Mouse (Mus musculus): ENCODE data around the gene Glb1l. TPM values are rescaled to one million over a fixed set of nuclear protein-coding genes. Genes with fewer than 3 reads are reported as not detected.
A peak's percentile ranks its signal among the peaks of the same experiment; 100 is the strongest.

Glb1l gene
- total and polyA plus RNA-seq, 3 experiments: 7.6 to 13.0 TPM; not detected in 1

DNA sequence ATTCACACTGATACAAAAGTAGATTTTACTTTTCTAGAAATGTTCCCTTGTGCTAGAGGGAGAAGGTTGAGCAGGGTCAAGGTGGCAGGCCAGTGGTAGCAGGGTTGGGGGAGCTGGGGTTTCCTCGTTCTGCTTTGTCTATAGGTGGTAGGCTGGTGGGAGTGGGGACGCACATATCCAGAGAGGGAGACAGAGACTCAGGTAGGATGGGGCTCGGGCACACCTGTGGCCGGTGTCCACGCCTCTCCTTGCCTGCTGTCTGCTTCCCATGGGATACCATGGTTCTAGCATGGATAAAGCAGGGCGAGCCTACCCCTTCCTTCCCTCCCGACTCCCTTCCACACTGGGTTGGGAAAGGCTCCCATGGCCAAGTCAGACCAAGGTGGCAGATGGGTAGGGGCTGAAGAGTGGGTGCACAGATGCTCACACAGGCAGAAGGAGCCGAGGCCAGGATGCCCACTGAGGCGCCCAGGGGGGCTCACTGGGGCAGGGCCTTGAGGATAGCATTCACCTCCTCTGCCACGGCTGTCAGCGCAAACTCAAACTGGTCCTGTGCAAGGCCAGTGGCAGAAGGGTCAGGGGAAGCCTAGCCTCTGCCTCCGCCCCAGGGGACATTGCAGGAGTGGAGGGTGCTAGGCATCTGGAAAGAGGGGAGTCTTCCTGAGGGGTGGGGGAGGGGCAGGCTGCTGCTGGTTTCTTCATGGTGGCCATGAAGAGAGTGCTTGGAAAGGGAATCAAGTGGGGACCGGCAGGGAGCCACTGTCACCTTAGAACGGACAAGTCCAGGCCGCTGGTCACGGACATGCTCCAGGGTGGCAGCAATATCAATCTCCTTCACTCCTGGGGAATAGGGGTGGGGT is 36.7 kb upstream of the Glb1l start:
- Histone ChIP-seq H3K79me2 (ENCODE audit: control insufficient read depth, insufficient read depth, low read length, poor library complexity) (no peaks in the 10 kb centered on the region), H3K9me3 (replicated peaks; ENCODE audit: insufficient read depth, low read length) (no peaks in the 10 kb centered on the region), H3K36me3 (ENCODE audit: control insufficient read depth in 1 of 2, insufficient read depth in 2 of 2, low read length in 2 of 2) (no peaks in the 10 kb centered on the region), H3K9ac (ENCODE audit: control insufficient read depth, low read depth, low read length, poor library complexity, severe bottlenecking) (no peak overlapping the region), H3K4me3 (ENCODE audit: control insufficient read depth in 1 of 2, insufficient read depth in 1 of 2, low read depth in 2 of 2, low read length in 2 of 2) (no peak overlapping the region), H3K27me3 (ENCODE audit: control insufficient read depth in 1 of 2, insufficient read depth in 2 of 2, low read length in 2 of 2) (no peaks in the 10 kb centered on the region), H3K4me1 (ENCODE audit: control insufficient read depth in 1 of 2, insufficient read depth in 2 of 2, low read length in 2 of 2) (no peaks in the 10 kb centered on the region; a peak in 1 of 4 replicates), H3K27ac (ENCODE audit: control insufficient read depth, low read depth, low read length) (no peak overlapping the region)
- no peak for DNase-seq (ENCODE audit: low read depth, low spot score)
- no peak for TF ChIP-seq SIN3A (IDR thresholded peaks at IDR 0.05; ENCODE audit: low read length)
- no peak for TF ChIP-seq CHD2 (IDR thresholded peaks at IDR 0.05; ENCODE audit: low read length)
- TF ChIP-seq MXI1 (IDR thresholded peaks at IDR 0.05; ENCODE audit: low read depth, low read length): no peak
- no peak for TF ChIP-seq E2F4 (IDR thresholded peaks at IDR 0.05; ENCODE audit: borderline replicate concordance, low read depth, low read length)
- no peak for TF ChIP-seq ZNF384 (IDR thresholded peaks at IDR 0.05; ENCODE audit: low read depth, low read length)
- TF ChIP-seq USF1 (IDR thresholded peaks at IDR 0.05; ENCODE audit: low read depth, low read length): no peak
- no peak for TF ChIP-seq EP300 (IDR thresholded peaks at IDR 0.05; ENCODE audit: low read depth in 1 of 2, low read length in 2 of 2)
- TF ChIP-seq POLR2AphosphoS2 (IDR thresholded peaks at IDR 0.05; ENCODE audit: low read length): no peak
- TF ChIP-seq ZMIZ1 (IDR thresholded peaks at IDR 0.05; ENCODE audit: low read depth, low read length): no peak
- TF ChIP-seq UBTF (IDR thresholded peaks at IDR 0.05; ENCODE audit: borderline replicate concordance, insufficient read depth, low read depth, low read length): no peak
- no peak for TF ChIP-seq TAL1 (IDR thresholded peaks at IDR 0.05; ENCODE audit: low read length)
- TF ChIP-seq ELF1 (IDR thresholded peaks at IDR 0.05; ENCODE audit: low read depth, low read length): no peak
- no peak for TF ChIP-seq CHD1 (IDR thresholded peaks at IDR 0.05; ENCODE audit: low read depth, low read length)
- no peak for TF ChIP-seq MYB (IDR thresholded peaks at IDR 0.05; ENCODE audit: low read depth, low read length)
- no peak for TF ChIP-seq MAX (IDR thresholded peaks at IDR 0.05; ENCODE audit: low read length)
- no peak for TF ChIP-seq MAZ (IDR thresholded peaks at IDR 0.05; ENCODE audit: low read depth, low read length)
- TF ChIP-seq POLR2AphosphoS5 (IDR thresholded peaks at IDR 0.05; ENCODE audit: borderline replicate concordance, low read depth, low read length): no peak

DNA sequence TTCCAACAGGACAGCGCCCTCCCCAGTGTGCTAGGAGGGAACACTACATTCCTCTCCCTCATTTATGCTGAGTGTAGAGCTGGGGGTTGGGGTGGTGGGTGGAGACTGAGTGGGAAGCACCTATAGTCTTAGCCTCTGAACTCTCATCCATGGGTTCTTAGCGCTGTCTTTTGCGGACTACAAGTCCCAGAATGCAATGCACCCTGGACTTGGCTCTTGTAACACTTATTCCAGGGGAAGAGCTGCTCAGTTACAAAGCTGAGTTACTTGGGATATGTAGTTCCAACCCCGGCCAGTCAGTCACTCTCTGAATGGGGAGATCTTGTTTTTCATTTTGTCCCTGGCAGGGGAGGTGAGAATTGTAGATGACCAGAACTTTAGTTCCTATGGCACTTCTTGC is 34.2 kb upstream of the Glb1l start:
- Histone ChIP-seq H3K79me2 (ENCODE audit: control insufficient read depth, insufficient read depth, low read length, poor library complexity) (no peaks in the 10 kb centered on the region), H3K27ac (ENCODE audit: control insufficient read depth, low read depth, low read length) (no peak overlapping the region), H3K4me1 (ENCODE audit: control insufficient read depth in 1 of 2, insufficient read depth in 2 of 2, low read length in 2 of 2) (no peaks in the 10 kb centered on the region), H3K9me3 (replicated peaks; ENCODE audit: insufficient read depth, low read length) (no peaks in the 10 kb centered on the region), H3K36me3 (ENCODE audit: control insufficient read depth in 1 of 2, insufficient read depth in 2 of 2, low read length in 2 of 2) (no peaks in the 10 kb centered on the region), H3K9ac (ENCODE audit: control insufficient read depth, low read depth, low read length, poor library complexity, severe bottlenecking) (no peak overlapping the region), H3K27me3 (ENCODE audit: control insufficient read depth in 1 of 2, insufficient read depth in 2 of 2, low read length in 2 of 2) (no peaks in the 10 kb centered on the region), H3K4me3 (ENCODE audit: control insufficient read depth in 1 of 2, insufficient read depth in 1 of 2, low read depth in 2 of 2, low read length in 2 of 2) (no peak overlapping the region)
- TF ChIP-seq E2F4 (IDR thresholded peaks at IDR 0.05; ENCODE audit: borderline replicate concordance, low read depth, low read length): no peak
- peak; percentile 93 for TF ChIP-seq HCFC1 (IDR thresholded peaks at IDR 0.05; ENCODE audit: low read depth, low read length)
- peak; percentile 72 for DNase-seq (ENCODE audit: low read depth, low spot score)
